Mouse (Mus musculus) urinary bladder, postnatal 10 days (tissue): ENCODE results near the gene Serinc3.
"Not testable (repeated sequence)": the region's sequence is repeated elsewhere in the genome, so short reads cannot be mapped to it uniquely, and the experiment has no call there.

Source experiments
- DNase-seq: peaks from one replicate; pipeline ENCODE4 v3.0.0; 2022; ENCODE audit warnings: low spot score

The Serinc3 gene

DNA sequence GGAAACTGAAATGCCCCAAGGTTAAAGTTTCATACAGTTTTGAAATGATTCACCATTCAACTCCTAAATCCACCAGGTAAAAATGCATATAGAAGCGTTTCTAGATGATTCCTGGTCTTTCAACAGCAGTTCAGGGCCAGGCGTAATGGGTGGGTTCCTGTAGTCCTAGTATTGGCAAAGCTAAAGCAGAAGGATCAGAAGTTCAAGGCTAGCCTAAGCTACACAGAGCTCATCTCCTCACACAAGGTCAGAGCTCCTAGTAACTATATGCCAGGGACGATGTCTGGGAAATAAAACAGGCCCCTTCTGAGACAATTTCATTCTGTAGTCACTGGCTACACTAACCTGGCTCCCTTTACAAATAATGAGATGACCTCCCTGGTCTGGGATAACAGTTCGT, 13.7 kb downstream of the Serinc3 start:
- DNase-seq = no peak

DNA sequence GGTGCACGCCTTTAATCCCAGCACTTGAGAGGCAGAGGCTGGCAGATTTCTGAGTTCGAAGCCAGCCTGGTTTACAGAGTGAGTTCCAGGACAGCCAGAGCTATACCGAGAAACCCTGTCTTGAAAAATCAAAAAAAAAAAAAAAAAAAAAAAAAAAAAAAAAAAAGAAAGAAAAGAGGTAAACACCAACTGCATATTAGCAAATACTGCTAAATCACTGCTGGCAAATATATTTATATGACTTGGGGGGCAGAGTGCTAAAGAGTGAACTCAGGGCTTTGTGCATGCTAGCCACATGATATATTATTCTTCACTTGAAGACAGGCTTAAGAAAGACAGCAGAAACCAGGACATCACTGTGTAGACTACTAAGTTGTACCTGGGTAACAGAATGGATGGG, 23.5 kb downstream of the Serinc3 start:
- DNase-seq = not testable (repeated sequence)

- DNase-seq = no peak
Measured at GRCm38 (mm10) chr2:163620451-163620850, 24.5 kb downstream of the Serinc3 start.

DNA sequence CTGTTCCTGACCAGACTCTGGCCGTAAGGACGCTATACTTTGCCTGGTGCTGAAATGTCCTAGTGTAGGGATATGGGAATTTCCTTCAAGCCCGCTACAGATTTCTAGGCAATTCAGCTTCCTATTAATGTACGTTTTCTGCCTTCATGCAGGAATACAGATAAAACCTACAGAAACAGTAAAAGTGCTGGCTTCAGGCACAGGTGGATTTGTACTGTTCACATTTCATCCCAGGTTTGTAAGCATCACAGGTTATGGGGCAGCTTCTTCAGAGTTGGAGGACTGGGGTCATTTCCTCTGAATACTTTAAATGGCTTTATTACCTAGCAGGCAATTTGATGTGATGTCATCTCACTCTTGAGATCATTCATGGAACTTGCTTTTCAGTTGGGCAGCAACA, 27.1 kb downstream of the Serinc3 start:
- no peak for DNase-seq

DNA sequence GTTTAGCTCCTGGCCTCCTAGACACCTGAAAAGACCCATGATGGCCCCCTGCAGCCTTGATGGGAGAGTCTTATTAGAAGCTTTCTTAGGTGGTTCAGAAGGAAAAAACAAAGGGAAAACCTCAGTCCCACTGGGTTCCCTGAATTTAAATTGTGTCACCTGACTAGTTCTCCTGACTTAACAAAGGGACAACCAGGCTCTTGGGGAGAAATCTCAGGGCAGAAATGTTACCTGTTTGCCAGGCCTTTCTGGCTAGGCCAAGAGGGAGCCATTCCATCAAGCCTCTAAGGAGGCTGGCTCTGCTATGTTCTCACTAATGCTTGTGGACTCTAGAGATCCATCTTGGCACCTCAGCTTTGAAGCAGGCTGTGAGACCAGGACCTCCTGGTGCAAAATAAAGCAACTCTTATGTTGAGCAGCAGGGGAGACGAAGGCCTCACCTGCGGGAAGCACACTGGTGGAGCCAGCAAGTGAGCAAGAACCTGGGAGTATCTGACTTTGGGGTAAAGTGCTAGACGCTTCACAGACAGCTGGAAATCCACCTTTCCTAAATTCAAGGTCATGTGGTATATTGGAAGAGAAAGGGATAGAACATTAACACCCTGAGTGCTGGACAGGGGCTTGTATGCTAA, 27.6 kb downstream of the Serinc3 start:
- no peak for DNase-seq

- DNase-seq = no peak
Measured at GRCm38 (mm10) chr2:163616652-163617227, 28.2 kb downstream of the Serinc3 start.

DNA sequence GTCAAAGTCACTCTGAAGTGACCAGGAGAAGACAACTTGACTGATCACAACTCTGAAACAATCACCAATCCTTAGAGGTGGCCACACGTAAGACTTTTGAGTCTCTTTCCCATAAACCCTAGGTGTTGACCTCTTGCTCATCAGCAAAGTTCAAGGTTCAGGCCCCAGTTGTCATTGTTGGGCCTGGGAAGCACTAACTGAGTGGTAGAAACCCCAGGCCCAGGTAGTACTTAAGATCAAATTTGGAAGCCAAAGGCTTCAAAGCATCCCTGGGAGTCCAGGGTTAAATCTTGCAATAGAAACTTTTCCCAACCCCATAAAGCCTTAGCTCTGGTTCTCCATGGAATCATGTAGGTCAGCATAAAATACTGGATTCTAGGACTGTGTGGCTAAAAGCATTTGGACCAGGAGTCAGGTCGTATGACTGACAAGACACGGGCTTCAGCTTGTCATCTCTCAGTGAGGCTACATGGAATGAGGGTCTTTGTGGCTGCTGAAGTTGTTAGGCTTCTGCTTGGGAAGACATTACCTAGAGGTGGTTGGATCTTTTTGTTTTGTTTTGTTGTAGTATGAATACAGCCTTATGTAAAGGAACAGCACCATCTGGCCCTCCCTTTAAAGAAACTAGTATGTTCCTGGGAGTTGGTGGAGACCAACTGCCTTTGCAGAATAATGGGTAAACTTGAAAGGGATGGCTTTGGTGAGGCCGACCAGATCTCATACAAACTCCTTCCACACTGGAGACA, 28.9 kb downstream of the Serinc3 start:
- DNase-seq = no peak

DNA sequence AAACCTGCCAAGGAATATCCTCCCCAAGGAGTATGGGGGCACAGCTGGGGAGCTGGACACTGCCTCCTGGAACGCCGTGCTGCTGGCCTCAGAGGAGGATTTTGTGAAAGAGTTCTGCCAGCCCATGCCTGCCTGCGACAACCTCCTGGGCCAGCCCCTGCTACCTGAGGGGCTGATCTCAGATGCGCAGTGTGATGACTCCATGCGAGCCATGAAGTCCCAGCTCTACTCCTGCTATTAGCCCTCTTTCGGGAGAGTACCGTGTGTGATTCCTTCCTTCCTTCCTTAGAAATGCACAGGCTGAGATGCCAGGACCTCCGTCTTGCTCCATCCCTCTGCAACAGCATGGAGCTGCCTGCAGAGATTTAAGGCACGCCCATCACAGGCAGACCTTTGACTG, 29.5 kb downstream of the Serinc3 start:
- no peak for DNase-seq

GRCm38 (mm10) chr2:163613990-163614389, 30.9 kb downstream of the Serinc3 start:
- DNase-seq = no peak

DNA sequence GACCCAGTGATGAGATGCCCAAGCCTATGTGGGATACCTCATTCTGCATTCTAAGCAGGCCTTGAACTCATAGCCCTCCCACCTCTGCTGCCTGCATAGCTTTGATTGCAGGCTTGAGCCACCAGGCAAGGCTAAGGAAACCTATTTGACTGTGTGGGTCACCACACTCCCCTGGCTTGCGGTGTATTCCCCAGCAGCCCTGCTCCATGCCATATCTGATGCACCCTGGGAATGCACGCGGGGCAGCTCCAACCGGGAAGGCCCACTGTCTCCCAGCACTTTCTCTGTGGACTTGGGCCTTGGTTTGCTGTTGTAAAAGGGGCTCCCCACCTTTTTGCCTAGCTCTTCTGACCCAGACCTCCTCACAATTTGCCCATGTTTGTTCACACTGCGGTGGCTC, 31.7 kb downstream of the Serinc3 start:
- DNase-seq = no peak

DNA sequence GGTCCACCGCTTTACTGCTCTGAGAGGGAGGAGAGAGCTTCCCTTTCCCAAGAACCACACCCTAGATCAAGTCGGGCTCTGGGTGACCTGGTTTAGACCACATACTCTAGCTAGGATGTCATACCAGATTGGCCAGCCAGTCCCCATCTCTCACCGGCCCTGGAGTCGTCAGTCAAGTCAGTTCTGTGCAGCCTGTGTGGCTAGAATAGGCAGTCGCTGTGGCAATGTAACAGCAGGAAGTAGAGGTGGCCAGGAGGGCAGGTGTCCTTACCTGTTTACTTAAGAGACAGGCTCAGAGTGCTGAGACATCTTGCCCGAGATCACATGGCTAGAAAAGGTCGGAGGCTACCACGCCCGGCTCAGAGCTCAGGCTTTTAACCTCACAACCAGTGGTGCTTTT, 33.8 kb downstream of the Serinc3 start:
- no peak for DNase-seq

- no peak for DNase-seq
Measured at GRCm38 (mm10) chr2:163609281-163609975, 35.5 kb downstream of the Serinc3 start.

- DNase-seq = no peak
Measured at GRCm38 (mm10) chr2:163608008-163608407, 36.9 kb downstream of the Serinc3 start.

DNA sequence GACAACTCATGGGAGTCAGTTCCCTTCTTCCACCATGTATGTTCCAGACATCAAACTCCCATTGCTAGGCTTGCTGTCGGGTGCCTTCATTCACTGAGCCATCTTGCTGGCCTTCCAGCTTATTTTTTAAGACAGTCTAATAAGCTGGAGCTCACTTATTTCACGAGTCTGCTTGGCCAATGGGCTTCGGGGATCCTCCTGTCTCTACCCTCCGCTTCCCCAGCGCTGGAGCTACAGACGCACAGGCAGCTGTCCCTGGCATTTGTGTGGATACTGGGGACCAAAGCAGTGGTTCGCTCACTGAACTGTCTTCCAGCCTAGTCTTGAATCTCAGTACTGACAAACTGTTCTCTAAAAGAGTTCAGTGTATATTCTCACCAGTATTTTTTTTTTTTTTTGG, 38.8 kb downstream of the Serinc3 start:
- no peak for DNase-seq

DNA sequence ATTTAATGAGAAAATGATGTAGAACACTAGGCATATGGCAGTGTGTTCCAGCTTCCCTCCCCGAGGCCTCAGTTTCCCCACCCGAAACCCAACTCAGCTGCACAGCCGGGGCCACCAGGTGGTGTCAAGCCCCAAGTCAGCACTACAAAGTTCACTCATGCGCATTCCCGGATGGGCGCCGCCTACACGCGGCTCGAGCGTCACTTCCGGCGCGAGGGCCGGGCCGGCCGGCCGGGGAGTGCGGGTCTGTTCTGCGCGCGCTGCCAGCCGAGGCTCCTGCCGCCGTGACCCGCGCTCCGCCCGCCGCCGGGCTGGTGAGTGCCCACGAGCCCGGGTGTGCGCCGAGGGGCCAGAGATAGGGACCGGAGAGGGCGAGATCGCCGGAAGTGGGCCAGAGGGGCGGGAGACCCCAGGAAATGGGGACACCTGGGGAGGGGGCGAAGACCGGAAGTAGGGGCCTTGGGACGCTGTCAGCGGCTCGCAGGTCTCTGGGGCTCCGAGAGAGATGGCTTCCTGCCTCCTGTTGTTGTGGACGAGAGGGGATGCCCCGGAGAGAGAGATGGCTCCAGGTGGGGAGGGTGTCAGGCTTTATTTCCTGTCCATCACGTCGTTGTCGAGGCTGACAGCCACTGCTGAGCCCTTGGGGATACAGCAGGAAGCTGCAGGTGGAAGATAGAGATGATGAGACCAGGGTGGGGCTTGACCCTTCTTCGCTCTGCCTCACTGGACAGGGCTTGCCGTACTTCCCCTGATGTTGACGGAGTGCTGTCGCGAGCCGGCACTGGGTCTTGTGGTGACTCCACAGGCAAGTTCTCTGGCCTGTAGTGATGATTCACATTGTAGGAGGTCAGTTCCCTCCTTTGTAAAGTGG, 42.6 kb downstream of the Serinc3 start, which contains the start of gene Ttpal:
TSS of gene Ttpal (plus strand) at position 214 of the 871 bp plus-strand sequence.
- DNase-seq = peak; percentile 49

- DNase-seq = no peak
Measured at GRCm38 (mm10) chr2:163601712-163602100, 43.2 kb downstream of the Serinc3 start.

- DNase-seq = no peak
Measured at GRCm38 (mm10) chr2:163601066-163601465, 43.9 kb downstream of the Serinc3 start.

GRCm38 (mm10) chr2:163599226-163599625, 45.7 kb downstream of the Serinc3 start:
- no peak for DNase-seq

DNA sequence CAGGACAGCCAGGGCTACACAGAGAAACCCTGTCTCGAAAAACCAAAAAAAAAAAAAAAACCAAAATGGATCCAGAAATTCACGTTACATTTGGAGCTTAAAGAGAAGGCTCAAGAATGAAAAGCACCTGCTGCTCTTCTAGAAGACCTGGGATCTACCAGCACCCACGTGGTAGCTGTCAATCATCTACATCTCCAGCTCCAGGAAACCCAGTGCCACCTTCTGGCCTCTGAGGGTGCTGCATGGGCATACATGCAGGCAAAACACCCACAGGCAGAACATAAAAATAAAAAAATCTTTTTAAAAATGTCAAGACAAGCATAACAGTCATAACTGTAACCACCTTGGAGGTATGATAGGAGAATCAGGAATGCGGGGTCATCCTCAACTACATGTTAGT, 47.3 kb downstream of the Serinc3 start:
- DNase-seq = no peak

DNA sequence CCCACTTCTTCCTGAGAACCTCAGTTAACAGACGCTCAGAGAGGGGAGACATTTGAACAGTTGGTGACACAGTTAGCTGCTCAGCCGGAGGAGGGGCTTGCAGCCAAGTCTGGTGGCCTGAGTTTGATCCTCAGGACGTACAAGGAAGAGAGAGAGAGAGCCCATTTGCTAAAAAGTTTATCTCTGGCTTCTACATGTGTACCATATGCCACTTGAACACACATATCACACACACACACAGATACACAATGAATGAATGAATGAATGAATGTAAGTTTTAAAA, 48.1 kb downstream of the Serinc3 start:
- DNase-seq = no peak

- no peak for DNase-seq
Measured at GRCm38 (mm10) chr2:163596057-163596872, 48.7 kb downstream of the Serinc3 start.
